Mouse (Mus musculus): ENCODE results near the gene Gm21970.

The Gm21970 gene

DNA sequence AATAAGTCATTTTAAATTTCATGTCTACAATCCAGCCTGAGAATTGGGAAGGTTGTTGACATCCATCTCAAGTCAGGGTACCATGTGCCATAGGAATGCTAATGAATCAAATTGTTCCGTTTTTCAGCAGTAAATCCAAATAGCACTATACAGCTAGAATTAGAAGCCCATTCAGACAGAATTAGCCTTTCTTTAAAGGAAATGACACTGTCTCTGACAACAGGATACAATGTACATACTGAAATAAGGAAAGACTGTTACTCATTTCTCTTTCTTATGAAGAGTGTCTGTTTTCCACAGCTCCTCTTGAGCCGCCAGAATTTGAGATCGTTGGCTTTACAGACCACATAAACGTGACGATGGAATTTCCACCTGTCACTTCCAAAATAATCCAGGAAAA lies at the start of gene Gm21970:
Gm21970 (plus strand) TSS at position 301 of the 400 bp plus-strand sequence.
- DNase-seq, result no peak

DNA sequence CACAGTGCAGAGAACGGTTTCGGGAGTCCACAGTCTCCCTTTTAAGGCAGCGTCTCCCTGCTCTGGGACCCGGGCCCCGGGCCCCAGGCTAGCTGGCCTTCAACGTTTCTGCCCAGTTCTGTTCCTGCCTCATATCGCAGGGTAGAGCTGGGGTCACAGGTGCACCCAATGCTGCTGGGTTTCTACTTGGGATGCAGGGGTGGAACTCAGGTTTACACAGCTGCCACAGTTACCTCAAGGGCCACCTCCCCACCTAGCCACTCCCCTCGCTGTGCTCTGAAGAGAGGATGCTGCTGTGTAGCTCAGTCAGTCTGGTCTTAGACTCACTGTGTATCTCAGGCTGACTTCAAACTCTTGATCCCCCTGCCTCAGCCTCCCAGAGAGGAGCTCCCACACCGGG lies 45.0 kb upstream of the Gm21970 start:
- no peak for DNase-seq

DNA sequence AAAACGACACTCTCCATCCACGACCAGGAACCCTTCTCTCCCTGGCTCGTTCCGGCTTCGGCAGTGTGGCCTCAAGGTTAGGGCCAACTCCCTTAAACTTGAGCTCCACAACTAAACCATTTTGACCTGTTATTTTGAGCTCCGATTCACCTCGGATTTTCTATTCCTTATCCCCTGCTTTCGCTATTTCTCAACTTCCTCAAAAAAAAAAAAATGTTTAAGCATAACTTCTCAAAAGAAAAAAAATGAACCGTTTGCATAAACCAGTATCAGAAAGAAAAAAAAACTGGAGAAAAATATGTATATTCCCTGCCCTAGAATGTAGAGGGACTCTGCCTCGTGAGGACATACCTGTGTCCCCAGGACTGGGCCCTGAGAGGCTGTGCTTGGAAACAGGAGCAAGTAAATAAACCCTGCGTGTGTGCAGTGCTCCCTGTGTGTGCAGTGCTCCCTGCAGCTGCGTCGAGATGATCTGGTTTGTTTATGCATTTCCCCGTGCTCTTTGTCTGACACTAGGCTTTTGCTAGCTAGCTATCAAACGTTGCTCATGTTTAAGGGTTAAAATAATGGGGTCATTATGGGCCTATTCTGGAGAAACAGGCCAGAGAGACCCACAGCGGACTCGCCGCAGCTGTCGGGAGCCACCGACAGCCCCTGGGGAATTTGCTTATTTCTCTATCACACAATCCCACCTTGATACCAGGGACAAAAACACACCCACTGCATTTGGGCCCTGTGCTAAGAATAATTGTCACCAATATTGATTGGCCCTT lies 43.8 kb upstream of the Gm21970 start:
- DNase-seq, result no peak

GRCm38 (mm10) chr16:91348264-91348565 lies 43.3 kb upstream of the Gm21970 start:
- DNase-seq, result no peak

GRCm38 (mm10) chr16:91348588-91349330 lies 42.8 kb upstream of the Gm21970 start:
- DNase-seq, result peak; percentile 31 to 44

DNA sequence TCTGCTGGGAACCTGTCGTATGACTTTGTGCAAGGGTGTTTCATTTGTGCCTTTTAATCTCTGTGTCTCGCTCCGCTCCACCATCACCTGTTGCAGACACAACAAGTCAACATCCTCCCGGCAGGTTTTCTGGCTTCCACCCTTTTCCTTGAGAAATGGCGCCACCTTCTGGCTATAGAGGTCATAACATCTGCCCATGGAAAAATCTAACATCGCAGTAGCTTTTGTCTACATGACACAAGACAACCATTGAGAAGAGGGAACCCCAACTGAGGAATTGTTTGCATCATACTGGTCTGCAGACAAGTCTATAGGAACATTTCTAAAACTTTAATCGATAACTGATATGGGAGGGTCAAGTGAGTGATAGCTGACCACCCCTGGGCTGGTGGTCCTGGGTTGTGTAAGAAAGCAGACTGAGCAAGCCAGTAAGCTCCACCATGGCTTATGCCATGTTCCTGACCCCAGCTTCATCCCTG lies 39.4 kb upstream of the Gm21970 start:
- DNase-seq, result peak in 1 of 2 experiments; percentile 73

DNA sequence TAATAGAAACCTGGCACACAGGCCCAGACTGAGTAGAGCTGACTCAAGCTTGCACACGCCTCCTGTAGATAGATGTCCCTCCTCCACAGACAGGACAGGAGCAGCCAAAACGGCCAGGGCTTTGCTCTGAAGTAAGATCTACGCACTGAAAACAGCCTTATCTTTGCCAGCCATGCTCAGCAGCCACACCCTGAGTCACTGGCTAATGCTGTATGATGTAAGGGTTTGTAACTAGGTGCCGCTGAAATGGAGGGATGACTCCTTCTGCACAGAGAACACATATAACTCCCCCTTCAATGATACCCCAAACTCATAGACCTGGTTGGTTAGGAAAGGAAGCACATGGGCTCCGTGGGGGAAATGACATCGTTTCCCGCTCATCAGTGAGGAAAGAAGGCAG lies 38.8 kb upstream of the Gm21970 start:
- no peak for DNase-seq

DNA sequence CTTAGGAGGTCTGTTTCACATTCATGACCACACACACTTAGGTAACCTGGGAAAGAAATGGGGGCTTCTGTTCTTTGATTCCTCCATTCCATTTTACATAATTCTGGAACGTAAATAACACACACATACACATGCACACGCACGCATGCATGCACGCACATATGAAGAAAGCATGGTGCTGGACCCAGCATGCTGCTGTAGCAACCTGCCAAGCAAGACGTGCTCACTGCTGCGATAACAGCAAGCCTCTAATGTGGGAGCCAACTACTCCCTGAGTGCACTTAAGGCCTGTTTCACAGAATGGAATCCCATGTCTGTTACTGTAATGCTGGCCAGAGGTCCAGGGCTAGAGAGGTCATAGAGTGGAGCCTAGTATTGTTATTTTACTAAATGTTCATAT lies 38.3 kb upstream of the Gm21970 start:
- no peak for DNase-seq

DNA sequence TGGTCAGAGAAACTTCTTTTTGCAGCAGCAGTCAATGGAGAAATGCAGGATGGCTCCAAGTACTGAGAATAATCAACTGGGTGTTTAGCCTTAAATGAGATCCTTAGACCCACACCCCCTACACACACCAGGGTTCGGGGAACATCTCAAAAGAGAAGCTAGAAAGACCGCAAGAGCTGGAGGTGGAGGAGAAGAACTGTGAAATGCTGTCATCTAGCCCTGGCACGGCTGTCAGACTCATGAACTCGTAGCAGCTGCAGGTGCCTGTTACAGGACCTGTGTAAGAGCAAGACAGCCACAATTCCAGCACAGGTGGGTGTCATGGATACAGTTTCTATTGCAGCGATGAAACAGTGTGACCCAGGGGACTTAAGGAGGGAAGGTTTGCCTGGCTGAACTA lies 37.9 kb upstream of the Gm21970 start:
- no peak for DNase-seq

DNA sequence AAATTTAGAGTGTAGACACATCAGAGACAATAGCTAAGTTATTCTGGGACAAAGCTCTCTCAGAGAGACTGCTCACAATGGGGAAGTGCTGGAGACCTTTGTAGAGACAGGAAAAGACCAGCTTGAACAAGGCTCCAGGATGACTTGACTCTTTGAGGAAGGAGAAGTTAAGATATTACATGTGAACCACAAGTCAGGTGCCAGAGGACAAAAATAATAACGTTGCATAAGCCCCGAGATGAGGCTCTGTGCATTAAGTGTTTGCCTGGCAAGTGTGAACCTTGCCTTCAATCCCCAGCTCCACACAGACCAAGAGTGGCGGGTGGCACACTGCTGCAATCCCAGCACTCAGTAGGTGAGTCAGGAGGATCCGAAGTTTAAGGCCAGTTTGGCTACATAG lies 36.9 kb upstream of the Gm21970 start:
- DNase-seq, result no peak

- DNase-seq, result peak; percentile 59 to 64
Observed at GRCm38 (mm10) chr16:91355160-91355559, 36.4 kb upstream of the Gm21970 start.

GRCm38 (mm10) chr16:91356760-91357525 lies 34.6 kb upstream of the Gm21970 start:
- no peak for DNase-seq

GRCm38 (mm10) chr16:91357526-91357900 lies 34.0 kb upstream of the Gm21970 start:
- DNase-seq, result no peak

- peak in 1 of 2 experiments; percentile 41 for DNase-seq
Observed at GRCm38 (mm10) chr16:91358555-91358954, 33.0 kb upstream of the Gm21970 start.

DNA sequence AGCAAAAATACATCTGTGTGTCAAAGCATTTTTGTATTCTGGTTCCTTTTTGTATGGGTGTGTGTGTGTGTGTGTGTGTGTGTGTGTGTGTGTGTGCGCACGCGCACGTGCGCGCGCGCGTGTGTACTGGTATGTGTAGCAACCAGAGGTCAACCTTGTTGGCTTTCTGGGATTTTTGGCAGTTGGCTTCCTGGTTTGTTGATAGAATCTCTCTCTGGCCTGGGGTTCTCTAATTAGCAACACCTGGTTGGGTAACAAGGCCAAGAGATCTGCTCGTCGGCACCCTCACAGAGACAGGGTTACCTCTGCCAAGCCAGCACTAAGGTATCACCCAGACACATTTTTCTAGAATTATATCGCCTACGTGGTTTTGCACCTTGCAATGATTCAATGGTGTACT lies 32.0 kb upstream of the Gm21970 start:
- DNase-seq, result no peak

DNA sequence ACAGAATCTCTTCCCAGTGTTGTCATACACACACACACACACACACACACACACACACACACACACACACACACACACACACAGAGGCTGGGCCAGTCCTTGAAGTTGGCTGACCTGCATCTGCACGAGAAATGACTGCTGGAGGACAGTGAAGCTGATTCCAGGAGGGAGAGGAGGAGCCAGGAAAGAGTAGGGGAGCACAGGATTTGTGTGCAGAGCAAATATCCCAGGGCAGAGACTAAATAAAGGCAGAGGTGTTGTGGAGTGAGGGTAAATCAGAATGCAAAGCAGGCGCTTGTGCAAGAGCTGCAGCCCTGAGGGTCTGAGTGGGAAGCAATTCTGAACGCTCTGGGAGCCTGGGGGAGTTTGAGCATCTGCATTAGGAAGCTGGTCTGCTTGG lies 31.4 kb upstream of the Gm21970 start:
- DNase-seq, result no peak

- DNase-seq, result no peak
Observed at GRCm38 (mm10) chr16:91362006-91362405, 29.5 kb upstream of the Gm21970 start.

DNA sequence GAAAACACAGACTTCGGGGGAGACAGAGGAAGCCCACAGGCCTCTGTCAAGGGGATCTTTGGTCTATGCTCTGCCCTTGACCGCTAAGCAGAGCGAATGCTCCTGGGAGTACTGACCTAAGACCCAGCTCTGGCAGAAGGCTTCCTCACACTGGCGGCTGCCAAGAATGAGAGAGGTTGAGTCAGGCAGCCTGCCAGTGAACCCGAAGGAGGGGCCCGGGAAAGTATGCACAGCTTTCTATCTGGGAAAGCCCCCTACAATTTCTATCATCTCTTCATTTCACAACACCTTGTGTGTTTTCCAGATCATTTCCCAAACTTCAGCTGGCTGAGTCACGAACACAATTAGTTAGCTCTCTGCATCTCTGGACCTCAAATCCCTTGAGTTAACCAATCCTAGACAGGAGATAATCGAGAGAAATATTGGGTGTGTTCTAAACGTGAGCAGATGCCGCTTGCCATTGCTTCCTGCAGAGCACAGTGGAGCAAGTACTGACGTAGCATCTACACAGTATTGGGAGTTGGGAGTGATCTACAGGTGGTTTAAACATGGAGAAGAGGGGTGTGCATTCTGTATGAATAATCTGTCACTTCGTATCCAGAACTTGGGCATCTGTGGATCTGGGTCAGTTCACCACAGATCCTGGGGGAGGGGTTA lies 28.8 kb upstream of the Gm21970 start:
- DNase-seq, result no peak

DNA sequence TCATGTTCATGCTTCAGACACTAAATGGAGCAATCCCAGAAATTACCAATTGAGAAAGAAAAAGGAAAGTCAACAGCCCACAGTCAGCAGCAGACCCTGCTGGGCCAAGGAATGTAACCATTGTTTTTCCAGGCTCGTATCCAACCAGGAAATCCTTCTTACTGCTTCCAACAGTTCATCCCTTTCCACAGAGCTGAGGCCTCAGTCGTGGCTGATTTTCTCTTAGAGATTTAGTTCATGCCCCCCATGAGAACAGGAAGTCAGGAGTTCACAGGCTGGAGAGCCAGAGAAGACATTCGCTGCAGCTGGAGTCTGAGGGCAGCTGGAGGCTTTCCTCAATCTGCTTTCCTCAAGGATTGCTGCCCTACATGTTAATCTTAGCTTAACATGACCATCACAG lies 28.0 kb upstream of the Gm21970 start:
- no peak for DNase-seq

DNA sequence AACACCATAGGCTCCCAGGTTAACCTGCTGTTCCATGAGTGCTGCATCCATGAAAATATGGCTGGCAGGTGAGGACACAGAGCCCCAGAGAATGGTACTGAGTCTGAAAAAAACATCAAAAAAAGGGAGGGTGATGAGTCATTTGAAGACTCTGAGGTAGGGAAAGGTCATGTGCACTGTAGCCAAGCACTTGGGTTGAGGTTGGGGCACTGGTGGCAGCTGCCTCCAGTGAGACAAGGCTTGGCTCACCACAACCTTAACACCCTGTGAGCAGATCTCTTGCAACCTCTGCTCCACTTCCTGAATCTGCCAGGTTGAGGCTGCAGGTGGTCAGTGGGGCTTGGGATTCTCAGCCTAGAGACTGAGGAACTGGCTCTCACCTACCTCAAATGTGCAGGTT lies 25.0 kb upstream of the Gm21970 start:
- peak in 1 of 2 experiments; percentile 30 for DNase-seq

DNA sequence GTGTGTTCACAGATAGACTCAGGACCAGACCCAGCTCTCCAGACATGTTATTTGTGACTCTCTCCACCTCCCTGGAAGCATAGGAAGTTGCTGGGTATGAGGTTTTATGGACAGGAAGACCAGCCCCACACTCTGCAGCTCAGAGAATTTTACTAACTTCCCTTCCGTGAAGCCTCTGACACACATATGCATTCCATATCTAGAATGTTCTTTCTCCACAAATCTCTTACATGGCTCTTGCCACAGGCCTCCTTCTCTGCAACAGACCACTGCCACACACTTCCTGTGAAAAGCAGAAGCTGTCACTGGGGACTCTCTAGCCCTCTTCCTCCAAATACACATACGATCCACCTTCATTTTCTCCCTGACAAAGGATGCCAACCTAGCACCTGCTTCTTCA lies 24.5 kb upstream of the Gm21970 start:
- DNase-seq, result no peak

- peak; percentile 73 to 82 for DNase-seq
Observed at GRCm38 (mm10) chr16:91372577-91373472, 18.7 kb upstream of the Gm21970 start, which contains the start of gene Ifnar2. Ifnar2 (plus strand) TSS chr16:91372783.
